Mouse (Mus musculus) heart, embryonic 16.5 days (tissue): ENCODE data around the gene Asic4. TPM values are rescaled to one million over a fixed set of nuclear protein-coding genes. Genes with fewer than 3 reads are reported as not detected.

Experiments used
- polyA plus RNA-seq: library from polyadenylated mRNA; unstranded; fragments of >200 nt; fragmentation: Nextera tagmentation; extraction: Ambion mirVana; gene quantifications from 2 replicates; pipeline ENCODE4 v1.2.1, GENCODE M21; 2015

The Asic4 gene
- polyA plus RNA-seq, 1 experiment from 2014 or later, result 0.08 TPM

Other genes with a start within 250 kb of the Asic4 start
- gene Glb1l, start 239.6 kb upstream of the Asic4 start, polyA plus RNA-seq, result 7.7 and 8.8 TPM in 2 replicates
- 96.5 and 102 TPM in 2 replicates for gene Stk16, start 239.6 kb upstream of the Asic4 start, polyA plus RNA-seq
- 63.3 and 81.2 TPM in 2 replicates for gene Tuba4a, start 230.6 kb upstream of the Asic4 start, polyA plus RNA-seq
- 0.24 TPM in 1 of 2 replicates, not detected in the other for gene A630095N17Rik, start 218.3 kb upstream of the Asic4 start, polyA plus RNA-seq
- 45.6 and 46.0 TPM in 2 replicates for gene Dnajb2, start 214.0 kb upstream of the Asic4 start, polyA plus RNA-seq
- 0.44 and 0.62 TPM in 2 replicates for gene Ptprn, start 185.9 kb upstream of the Asic4 start, polyA plus RNA-seq
- gene Resp18, start 172.0 kb upstream of the Asic4 start, polyA plus RNA-seq, result 0.76 TPM in 1 of 2 replicates, not detected in the other
- 129 and 131 TPM in 2 replicates for gene Dnpep, start 132.4 kb upstream of the Asic4 start, polyA plus RNA-seq
- gene Des, start 90.1 kb upstream of the Asic4 start, polyA plus RNA-seq, result 469 and 480 TPM in 2 replicates
- gene Speg, start 75.1 kb upstream of the Asic4 start, polyA plus RNA-seq, result 41.1 and 46.4 TPM in 2 replicates
- 72.6 and 85.3 TPM in 2 replicates for gene Gmppa, start 14.5 kb upstream of the Asic4 start, polyA plus RNA-seq
- gene Chpf, start 28.9 kb downstream of the Asic4 start, polyA plus RNA-seq, result 23.9 and 27.0 TPM in 2 replicates
- gene Tmem198, start 29.1 kb downstream of the Asic4 start, polyA plus RNA-seq, result 0.60 and 0.69 TPM in 2 replicates
- gene Obsl1, start 56.0 kb downstream of the Asic4 start, polyA plus RNA-seq, result 83.9 and 94.2 TPM in 2 replicates
- 4.1 and 5.5 TPM in 2 replicates for gene Inha, start 56.6 kb downstream of the Asic4 start, polyA plus RNA-seq
- gene Stk11ip, start 71.1 kb downstream of the Asic4 start, polyA plus RNA-seq, result 14.3 and 14.7 TPM in 2 replicates
- gene Slc4a3, start 95.8 kb downstream of the Asic4 start, polyA plus RNA-seq, result 33.3 and 36.6 TPM in 2 replicates